20 mouse cellular contexts compared by ENCODE assay signal in the genomic region with DNA sequence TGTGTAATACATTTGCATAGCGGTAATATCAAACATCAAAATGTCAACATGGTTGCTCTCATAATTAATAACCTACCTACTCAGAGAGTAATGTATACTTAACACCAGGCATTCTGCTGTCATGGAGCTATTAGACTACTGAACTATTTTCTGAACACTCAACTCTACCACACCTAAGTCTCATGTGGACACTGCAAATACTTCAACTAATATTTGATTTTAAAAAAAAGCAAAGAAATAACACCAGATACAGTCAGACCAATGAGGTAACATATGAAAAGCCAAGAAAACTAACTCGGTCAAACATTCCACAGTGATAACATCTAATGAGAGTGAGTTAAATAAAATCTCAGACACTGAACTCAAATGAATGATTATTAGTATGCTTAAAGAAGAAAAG. TPM values are rescaled to one million over a fixed set of nuclear protein-coding genes. Genes with fewer than 3 reads are reported as not detected.
DNase-seq lines count a peak whose midpoint lies in the region; ATAC-seq and TF ChIP-seq lines count a peak whose summit lies in the region.
"Had no signal": no experiment of that assay in that cellular context is flagged by ENCODE, and none has a peak within 500 bp of the region (broad histone marks: within the 10 kb centered on the region; RNA-seq: fewer than 3 reads in every experiment).

No protein-coding gene starts in this region.

- TF ChIP-seq CTCF in lung, embryonic 14.5 days (IDR thresholded peaks at IDR 0.05; ENCODE audit: low read depth) = no peak
- no peak for TF ChIP-seq CTCF in stomach, postnatal 0 days (IDR thresholded peaks at IDR 0.05; ENCODE audit: low read depth)

- TF ChIP-seq EP300 in stomach, postnatal 0 days (optimal IDR thresholded peaks at IDR 0.05) = no peak

- H3K27me3 ChIP-seq in heart, embryonic 12.5 days (replicated peaks) = no peaks in the 10 kb centered on the region
- H3K27me3 ChIP-seq in lung, embryonic 14.5 days (ENCODE audit: insufficient read depth, low read length) = no peaks in the 10 kb centered on the region
- H3K27me3 ChIP-seq in megakaryocyte, embryonic 14.5 days (replicated peaks) = no peaks in the 10 kb centered on the region
- H3K27me3 ChIP-seq in stomach, postnatal 0 days (ENCODE audit: control insufficient read depth, insufficient read depth, low read length) = no peaks in the 10 kb centered on the region
- H3K27me3 ChIP-seq: embryonic facial prominence, embryonic 15.5 days had no signal

- DNase-seq in heart, postnatal 4 days = no peak
- DNase-seq in lung, embryonic 14.5 days = no peak
- no peak for DNase-seq in lung, postnatal 25 days (ENCODE audit: low spot score)
- no peak for DNase-seq in stomach, postnatal 0 days (ENCODE audit: low spot score)
- no peak for DNase-seq in embryo, embryonic 9.5 days (ENCODE audit: extremely low spot score)
- DNase-seq: adrenal gland, adult 2 months; adrenal gland, postnatal 25 days; cerebellum, adult 2 months; cerebellum, postnatal 10 days; gastrocnemius, adult 2 months; gastrocnemius, postnatal 25 days had no signal

- H3K9ac ChIP-seq in heart, embryonic 12.5 days = no peak overlapping the region
- H3K9ac ChIP-seq in lung, embryonic 14.5 days = no peak overlapping the region
- no peak overlapping the region for H3K9ac ChIP-seq in stomach, postnatal 0 days (ENCODE audit: low read length)
- H3K9ac ChIP-seq: embryonic facial prominence, embryonic 15.5 days; hindbrain, embryonic 14.5 days had no signal

- H3K4me1 ChIP-seq in heart, embryonic 12.5 days (replicated peaks) = peaks cover 8% of the 10 kb centered on the region
- no peaks in the 10 kb centered on the region for H3K4me1 ChIP-seq in lung, embryonic 14.5 days (ENCODE audit: insufficient read depth)
- H3K4me1 ChIP-seq in megakaryocyte, embryonic 14.5 days = peaks cover 91% of the 10 kb centered on the region
- H3K4me1 ChIP-seq in stomach, postnatal 0 days (replicated peaks; ENCODE audit: control insufficient read depth, insufficient read depth) = no peaks in the 10 kb centered on the region
- H3K4me1 ChIP-seq: embryonic facial prominence, embryonic 15.5 days; hindbrain, embryonic 10.5 days had no signal

- H3K27ac ChIP-seq in heart, embryonic 12.5 days (ENCODE audit: poor library complexity, severe bottlenecking) = 0 out of 2 replicates have a peak overlapping the region, but pooled peaks have one; percentile 1
- no peak overlapping the region for H3K27ac ChIP-seq in lung, embryonic 14.5 days (ENCODE audit: low read depth)
- H3K27ac ChIP-seq in stomach, postnatal 0 days (replicated peaks) = no peak overlapping the region
- H3K27ac ChIP-seq: embryonic facial prominence, embryonic 15.5 days; forebrain, embryonic 10.5 days; hindbrain, embryonic 10.5 days; hindbrain, embryonic 14.5 days had no signal

- no peaks in the 10 kb centered on the region for H3K9me3 ChIP-seq in heart, embryonic 12.5 days (replicated peaks)
- no peaks in the 10 kb centered on the region for H3K9me3 ChIP-seq in lung, embryonic 14.5 days (ENCODE audit: low read depth, low read length)
- no peaks in the 10 kb centered on the region for H3K9me3 ChIP-seq in megakaryocyte, embryonic 14.5 days
- H3K9me3 ChIP-seq in stomach, postnatal 0 days (ENCODE audit: control insufficient read depth, low read length) = no peaks in the 10 kb centered on the region
- H3K9me3 ChIP-seq: embryonic facial prominence, embryonic 15.5 days; forebrain, embryonic 10.5 days; hindbrain, embryonic 10.5 days had no signal

- no peak for ATAC-seq in heart, embryonic 12.5 days (ENCODE audit: insufficient number of reproducible peaks, low FRiP score)
- ATAC-seq in lung, embryonic 14.5 days (ENCODE audit: insufficient read depth) = peak; percentile 75
- ATAC-seq in megakaryocyte, adult 5-6 weeks (ENCODE audit: poor library complexity, severe bottlenecking) = no peak
- ATAC-seq in stomach, postnatal 0 days (ENCODE audit: low FRiP score, low TSS enrichment) = peak; percentile 71; the same call in 1 of the 2 replicates
- ATAC-seq: forebrain, embryonic 14.5 days had no signal

- no peak overlapping the region for H3K4me2 ChIP-seq in heart, embryonic 12.5 days
- no peak overlapping the region for H3K4me2 ChIP-seq in lung, embryonic 14.5 days
- no peak overlapping the region for H3K4me2 ChIP-seq in stomach, postnatal 0 days (replicated peaks; ENCODE audit: low read depth)
- H3K4me2 ChIP-seq: embryonic facial prominence, embryonic 15.5 days; hindbrain, embryonic 14.5 days had no signal

- WGBS in heart, embryonic 12.5 days = 83% methylated on average over 2 of the region's 2 CpGs
- WGBS in lung, embryonic 14.5 days = 61% methylated on average over 2 of the region's 2 CpGs
- 49% methylated on average over 2 of the region's 2 CpGs for WGBS in stomach, postnatal 0 days

- peaks cover 11% of the 10 kb centered on the region for H3K36me3 ChIP-seq in heart, embryonic 12.5 days
- no peaks in the 10 kb centered on the region for H3K36me3 ChIP-seq in lung, embryonic 14.5 days (ENCODE audit: insufficient read depth)
- peaks cover 95% of the 10 kb centered on the region for H3K36me3 ChIP-seq in megakaryocyte, embryonic 14.5 days (replicated peaks; ENCODE audit: low read length)
- no peaks in the 10 kb centered on the region for H3K36me3 ChIP-seq in stomach, postnatal 0 days (ENCODE audit: control insufficient read depth, insufficient read depth, low read length)
- H3K36me3 ChIP-seq: embryonic facial prominence, embryonic 15.5 days; forebrain, embryonic 10.5 days; hindbrain, embryonic 10.5 days had no signal

- H3K4me3 ChIP-seq in heart, embryonic 12.5 days = no peak overlapping the region
- H3K4me3 ChIP-seq in lung, embryonic 14.5 days (ENCODE audit: low read depth, low read length) = no peak overlapping the region
- peak overlapping the region; percentile 7 for H3K4me3 ChIP-seq in megakaryocyte, embryonic 14.5 days (replicated peaks)
- no peak overlapping the region for H3K4me3 ChIP-seq in stomach, postnatal 0 days (ENCODE audit: low read depth, low read length)
- H3K4me3 ChIP-seq: embryonic facial prominence, embryonic 15.5 days; erythroblast, embryonic 14.5 days; forebrain, embryonic 10.5 days; gastrocnemius, adult 2 months; hindbrain, embryonic 10.5 days had no signal

RNA-seq across cellular contexts. Expression of gene Klhl6, which starts 21.8 kb away (rescaled TPM):
- polyA plus RNA-seq in heart, embryonic 12.5 days (2016; fragmentation: Nextera tagmentation; extraction: Ambion mirVana) = 30.0 and 32.5 TPM in 2 replicates
- total RNA-seq in heart, postnatal 4 days (2021) = 10 to 100 TPM; 12.4 to 12.5 TPM
- polyA plus RNA-seq in lung, embryonic 14.5 days (2014; fragmentation: Nextera tagmentation; extraction: Ambion mirVana) = 15.4 and 17.0 TPM in 2 replicates
- polyA plus RNA-seq in megakaryocyte, embryonic 14.5 days (2012; ENCODE audit: insufficient read depth, low replicate concordance) = 1.6 and 16.0 TPM in 2 replicates
- 68.4 and 71.2 TPM in 2 replicates for total RNA-seq in megakaryocyte, adult 5-6 weeks (2015)
- 106 and 107 TPM in 2 replicates for total RNA-seq in megakaryocyte, adult 5-6 weeks (2017)
- 2.4 and 2.7 TPM in 2 replicates for polyA plus RNA-seq in stomach, postnatal 0 days (2015; fragmentation: Nextera tagmentation; extraction: Ambion mirVana)
- polyA plus RNA-seq: erythroblast, embryonic 14.5 days had no signal

Comparison
In these comparisons a context has a peak if more than half of its experiments do, and no peak if none do; other contexts are left out.
1. ATAC-seq: peak in lung, embryonic 14.5 days (single experiment) and stomach, postnatal 0 days (single experiment); none in heart, embryonic 12.5 days (single experiment) and megakaryocyte, adult 5-6 weeks (single experiment).